Mouse (Mus musculus) liver, embryonic 15.5 days (tissue): ENCODE measurements around the gene Spire2. TPM values are rescaled to one million over a fixed set of nuclear protein-coding genes. Genes with fewer than 3 reads are reported as not detected.

ENCODE experiments used
- ATAC-seq: fragments of 200-750 bp; cut with Nextera tagmentation; 2 replicates; pipeline ENCODE4 v1.8.0; 2017; ENCODE audit warnings: moderate number of reproducible peaks, mild to moderate bottlenecking, moderate library complexity; ENCODE audit not compliant: insufficient read depth
- H3K27ac ChIP-seq: fragments of 300-500 bp; sonication (generic); replicated peaks from 2 replicates; pipeline ENCODE4 v1.5.1; 2015; ENCODE audit warnings: mild to moderate bottlenecking, inconsistent platforms
- H3K27me3 ChIP-seq: fragments of 300-500 bp; sonication (generic); 2 replicates; pipeline ENCODE4 v1.6.1; 2015; ENCODE audit warnings: mild to moderate bottlenecking, inconsistent platforms
- H3K36me3 ChIP-seq: fragments of 300-500 bp; sonication (generic); replicated peaks from 2 replicates; pipeline ENCODE4 v1.6.1; 2015; ENCODE audit warnings: moderate library complexity, mild to moderate bottlenecking, inconsistent platforms
- H3K4me1 ChIP-seq: fragments of 300-500 bp; sonication (generic); replicated peaks from 2 replicates; pipeline ENCODE4 v1.6.1; 2015; ENCODE audit warnings: inconsistent platforms
- H3K4me2 ChIP-seq: fragments of 300-500 bp; sonication (generic); 2 replicates; pipeline ENCODE4 v1.6.1; 2015; ENCODE audit warnings: moderate library complexity, mild to moderate bottlenecking, inconsistent platforms
- H3K4me3 ChIP-seq: fragments of 300-500 bp; sonication (generic); replicated peaks from 2 replicates; pipeline ENCODE4 v1.5.1; 2015; ENCODE audit warnings: mild to moderate bottlenecking, inconsistent platforms
- H3K9ac ChIP-seq: fragments of 300-500 bp; sonication (generic); 2 replicates; pipeline ENCODE4 v1.6.1; 2015; ENCODE audit warnings: moderate library complexity, mild to moderate bottlenecking, inconsistent platforms
- H3K9me3 ChIP-seq: fragments of 300-500 bp; sonication (generic); replicated peaks from 2 replicates; pipeline ENCODE4 v1.6.1; 2016; ENCODE audit warnings: inconsistent platforms
- WGBS: fragments of 180-500 bp; shearing (Covaris S2); methylation state at CpG from one replicate; pipeline ENCODE4 v1.1.7; 2015; ENCODE audit warnings: mixed read lengths; ENCODE audit not compliant: insufficient replicate concordance; 5-methylcytosine and 5-hydroxymethylcytosine counted together
- polyA plus RNA-seq: library from polyadenylated mRNA; unstranded; fragments of >200 nt; fragmentation: Nextera tagmentation; extraction: Ambion mirVana; gene quantifications from 2 replicates; pipeline ENCODE4 v1.2.1, GENCODE M21; 2015

Gene Spire2
- polyA plus RNA-seq, 1 experiment from 2014 or later: 3.4 TPM

GRCm38 (mm10) chr8:123308738-123309137 is 23.8 kb upstream of the Spire2 start:
- peaks cover 72% of the 10 kb centered on the region for H3K36me3 ChIP-seq
- ATAC-seq: no peak
- 59% methylated on average over 4 of the region's 4 CpGs for WGBS

GRCm38 (mm10) chr8:123317781-123318466 is 14.6 kb upstream of the Spire2 start:
- H3K27ac ChIP-seq: peak overlapping the region; percentile 48
- H3K4me2 ChIP-seq: peak overlapping the region; percentile 83
- 3% methylated on average over 21 of the region's 21 CpGs for WGBS
- H3K27me3 ChIP-seq: peaks cover 6% of the 10 kb centered on the region; the same call in 1 of the 2 replicates
- no peaks in the 10 kb centered on the region for H3K9me3 ChIP-seq
- H3K9ac ChIP-seq: peak overlapping the region; percentile 66
- peaks cover 11% of the 10 kb centered on the region; the same call in 1 of the 2 replicates for H3K36me3 ChIP-seq
- peak overlapping the region; percentile 72 for H3K4me3 ChIP-seq
- ATAC-seq: peak; percentile 88
- peaks cover 25% of the 10 kb centered on the region for H3K4me1 ChIP-seq

More at GRCm38 (mm10) chr8:123308738-123309137, 23.8 kb upstream of the Spire2 start:
- Histone ChIP-seq H3K4me3 (no peak overlapping the region), H3K9ac (no peak overlapping the region), H3K4me2 (no peak overlapping the region), H3K27ac (no peak overlapping the region), H3K4me1 (no peaks in the 10 kb centered on the region; the same call in 1 of the 2 replicates), H3K9me3 (no peaks in the 10 kb centered on the region), H3K27me3 (no peaks in the 10 kb centered on the region)

GRCm38 (mm10) chr8:123318467-123318911 is 14.0 kb upstream of the Spire2 start, which contains the start of gene Fanca:
Gene Fanca, minus strand, starts transcription at chr8:123318576.
- WGBS: under 1% methylated on average over 24 of the region's 24 CpGs
- Histone ChIP-seq H3K27ac (peak within 1 kb of the TSS; percentile 69), H3K9ac (peak within 1 kb of the TSS; percentile 66), H3K4me3 (peak within 1 kb of the TSS; percentile 72), H3K4me1 (peaks cover 25% of the 10 kb centered on the region), H3K27me3 (peaks cover 9% of the 10 kb centered on the region; the same call in 1 of the 2 replicates), H3K36me3 (peaks cover 6% of the 10 kb centered on the region; the same call in 1 of the 2 replicates), H3K4me2 (peak within 1 kb of the TSS; percentile 83), H3K9me3 (no peaks in the 10 kb centered on the region)
- peak; percentile 99 for ATAC-seq

- H3K27me3 ChIP-seq: peaks cover 9% of the 10 kb centered on the region; the same call in 1 of the 2 replicates
- peak overlapping the region; percentile 83 for H3K4me2 ChIP-seq
- H3K4me1 ChIP-seq: peaks cover 25% of the 10 kb centered on the region
- 0 out of 2 replicates have a peak, but pooled peaks cover 1% of the 10 kb centered on the region for H3K36me3 ChIP-seq
- H3K9me3 ChIP-seq: no peaks in the 10 kb centered on the region
- 0 out of 2 replicates have a peak overlapping the region, but pooled peaks have one; percentile 69 for H3K27ac ChIP-seq
- WGBS: 14% methylated on average over 7 of the region's 7 CpGs
- H3K9ac ChIP-seq: no peak overlapping the region
- no peak for ATAC-seq
- no peak overlapping the region for H3K4me3 ChIP-seq
These were observed 12.9 kb upstream of the Spire2 start for GRCm38 (mm10) chr8:123319522-123320164.

GRCm38 (mm10) chr8:123328552-123328951 is 4.0 kb upstream of the Spire2 start:
- no peaks in the 10 kb centered on the region for H3K9me3 ChIP-seq
- no peak overlapping the region for H3K4me3 ChIP-seq
- no peak for ATAC-seq
- H3K27ac ChIP-seq: no peak overlapping the region
- H3K9ac ChIP-seq: no peak overlapping the region
- peaks cover 57% of the 10 kb centered on the region for H3K4me1 ChIP-seq
- H3K36me3 ChIP-seq: no peaks in the 10 kb centered on the region
- H3K27me3 ChIP-seq: peaks cover 11% of the 10 kb centered on the region
- H3K4me2 ChIP-seq: no peak overlapping the region
- 81% methylated on average over 2 of the region's 2 CpGs for whole genome bisulfite sequencing

- 8% methylated on average over 4 of the region's 4 CpGs for WGBS
- Histone ChIP-seq H3K9ac (no peak overlapping the region), H3K4me1 (peaks cover 65% of the 10 kb centered on the region), H3K27ac (no peak overlapping the region), H3K27me3 (peaks cover 19% of the 10 kb centered on the region), H3K9me3 (no peaks in the 10 kb centered on the region), H3K4me3 (no peak overlapping the region), H3K36me3 (no peaks in the 10 kb centered on the region), H3K4me2 (no peak overlapping the region)
- ATAC-seq: no peak
These were observed 3.2 kb upstream of the Spire2 start for GRCm38 (mm10) chr8:123329350-123329749.

- H3K27me3 ChIP-seq: peaks cover 23% of the 10 kb centered on the region
- ATAC-seq: no peak
- H3K36me3 ChIP-seq: no peaks in the 10 kb centered on the region
- H3K4me2 ChIP-seq: no peak overlapping the region
- H3K9ac ChIP-seq: no peak overlapping the region
- no peak overlapping the region for H3K27ac ChIP-seq
- 48% methylated on average over 5 of the region's 5 CpGs for WGBS
- peaks cover 65% of the 10 kb centered on the region for H3K4me1 ChIP-seq
- H3K4me3 ChIP-seq: no peak overlapping the region
- no peaks in the 10 kb centered on the region for H3K9me3 ChIP-seq
These were observed 2.6 kb upstream of the Spire2 start for GRCm38 (mm10) chr8:123329961-123330360.

GRCm38 (mm10) chr8:123330701-123331100 is 1.8 kb upstream of the Spire2 start:
- Histone ChIP-seq H3K4me2 (no peak overlapping the region), H3K4me1 (peaks cover 63% of the 10 kb centered on the region), H3K9ac (no peak overlapping the region), H3K4me3 (no peak overlapping the region), H3K27ac (no peak overlapping the region), H3K36me3 (no peaks in the 10 kb centered on the region), H3K27me3 (peaks cover 23% of the 10 kb centered on the region), H3K9me3 (no peaks in the 10 kb centered on the region)
- WGBS: 58% methylated on average over 6 of the region's 6 CpGs
- ATAC-seq: no peak

- Histone ChIP-seq H3K4me3 (no peak overlapping the region), H3K4me1 (peaks cover 63% of the 10 kb centered on the region), H3K27ac (no peak overlapping the region), H3K9ac (no peak overlapping the region), H3K36me3 (no peaks in the 10 kb centered on the region), H3K4me2 (0 out of 2 replicates have a peak overlapping the region, but pooled peaks have one; percentile 97), H3K27me3 (peaks cover 23% of the 10 kb centered on the region), H3K9me3 (no peaks in the 10 kb centered on the region)
- no peak for ATAC-seq
- 60% methylated on average over 2 of the region's 2 CpGs for WGBS
These were observed 1.2 kb upstream of the Spire2 start for GRCm38 (mm10) chr8:123331301-123331700.

- H3K4me2 ChIP-seq: peak overlapping the region; percentile 97
- H3K9me3 ChIP-seq: no peaks in the 10 kb centered on the region
- ATAC-seq: no peak
- H3K36me3 ChIP-seq: no peaks in the 10 kb centered on the region
- H3K4me1 ChIP-seq: peaks cover 66% of the 10 kb centered on the region
- WGBS: 16% methylated on average over 8 of the region's 8 CpGs
- peak overlapping the region; percentile 66 for H3K27ac ChIP-seq
- H3K27me3 ChIP-seq: peaks cover 23% of the 10 kb centered on the region
- H3K9ac ChIP-seq: no peak overlapping the region
- peak overlapping the region; percentile 70 for H3K4me3 ChIP-seq
These were observed 703 bp upstream of the Spire2 start for GRCm38 (mm10) chr8:123331810-123332209.

- Histone ChIP-seq H3K27ac (peak overlapping the region; percentile 53; the same call in 1 of the 2 replicates), H3K9me3 (no peaks in the 10 kb centered on the region), H3K4me3 (peak overlapping the region; percentile 70), H3K9ac (peak overlapping the region; percentile 62), H3K36me3 (no peaks in the 10 kb centered on the region), H3K4me2 (peak overlapping the region; percentile 97), H3K27me3 (peaks cover 23% of the 10 kb centered on the region), H3K4me1 (peaks cover 61% of the 10 kb centered on the region)
- peak; percentile 1; the same call in 1 of the 2 replicates for ATAC-seq
- WGBS: 10% methylated on average over 16 of the region's 21 CpGs
These were observed 626 bp downstream of the Spire2 start for GRCm38 (mm10) chr8:123333091-123333587.
